Mouse (Mus musculus) embryonic facial prominence, embryonic 15.5 days (tissue): ENCODE measurements around the gene Serinc2. TPM values are rescaled to one million over a fixed set of nuclear protein-coding genes. Genes with fewer than 3 reads are reported as not detected.
"Not testable (repeated sequence)": the region's sequence is repeated elsewhere in the genome, so short reads cannot be mapped to it uniquely, and the experiment has no call there.

Source experiments
- ATAC-seq: fragments of 200-750 bp; cut with Nextera tagmentation; 2 replicates; pipeline ENCODE4 v1.8.0; 2017; ENCODE audit warnings: low read depth, moderate TSS enrichment; ENCODE audit not compliant: insufficient number of reproducible peaks, low FRiP score, low TSS enrichment
- H3K27ac ChIP-seq: fragments of 300-500 bp; sonication (generic); replicated peaks from 2 replicates; pipeline ENCODE4 v1.5.1; 2015; ENCODE audit warnings: mild to moderate bottlenecking, inconsistent platforms
- H3K27me3 ChIP-seq: fragments of 300-500 bp; sonication (generic); 2 replicates; pipeline ENCODE4 v1.6.1; 2015; ENCODE audit warnings: inconsistent platforms
- H3K36me3 ChIP-seq: fragments of 300-500 bp; sonication (generic); 2 replicates; pipeline ENCODE4 v1.6.1; 2015; ENCODE audit warnings: mild to moderate bottlenecking, inconsistent platforms
- H3K4me1 ChIP-seq: fragments of 300-500 bp; sonication (generic); 2 replicates; pipeline ENCODE4 v1.6.1; 2015; ENCODE audit warnings: inconsistent platforms
- H3K4me2 ChIP-seq: fragments of 300-500 bp; sonication (generic); replicated peaks from 2 replicates; pipeline ENCODE4 v1.6.1; 2015; ENCODE audit warnings: mild to moderate bottlenecking, inconsistent platforms
- H3K4me3 ChIP-seq: fragments of 300-500 bp; sonication (generic); replicated peaks from 2 replicates; pipeline ENCODE4 v1.5.1; 2015; ENCODE audit warnings: mild to moderate bottlenecking, inconsistent platforms
- H3K9ac ChIP-seq: fragments of 300-500 bp; sonication (generic); 2 replicates; pipeline ENCODE4 v1.6.1; 2015; ENCODE audit warnings: inconsistent platforms
- H3K9me3 ChIP-seq: fragments of 300-500 bp; sonication (generic); replicated peaks from 2 replicates; pipeline ENCODE4 v1.6.1; 2016; ENCODE audit warnings: inconsistent platforms
- WGBS: fragments of 180-500 bp; shearing (Covaris S2); methylation state at CpG from one replicate; pipeline ENCODE4 v1.1.7; 2015; 5-methylcytosine and 5-hydroxymethylcytosine counted together
- polyA plus RNA-seq: library from polyadenylated mRNA; unstranded; fragments of >200 nt; fragmentation: Nextera tagmentation; extraction: Ambion mirVana; gene quantifications from 2 replicates; pipeline ENCODE4 v1.2.1, GENCODE M21; 2015

Serinc2 gene
- polyA plus RNA-seq, 1 experiment from 2014 or later, result 108 TPM

GRCm38 (mm10) chr4:130260406-130260805, 18.6 kb downstream of the Serinc2 start:
- H3K9me3 ChIP-seq, result no peaks in the 10 kb centered on the region
- peaks cover 8% of the 10 kb centered on the region for H3K4me1 ChIP-seq
- no peak for ATAC-seq
- no peak overlapping the region for H3K9ac ChIP-seq
- H3K4me3 ChIP-seq, result no peak overlapping the region
- H3K27ac ChIP-seq, result no peak overlapping the region
- no peaks in the 10 kb centered on the region for H3K27me3 ChIP-seq
- no peak overlapping the region for H3K4me2 ChIP-seq
- WGBS, result 41% methylated on average over 5 of the region's 5 CpGs
- H3K36me3 ChIP-seq, result peaks cover 54% of the 10 kb centered on the region

GRCm38 (mm10) chr4:130252441-130253157, 26.4 kb downstream of the Serinc2 start:
- H3K36me3 ChIP-seq, result peaks cover 41% of the 10 kb centered on the region
- ATAC-seq, result peak; percentile 48; the same call in 1 of the 2 replicates
- H3K27ac ChIP-seq, result no peak overlapping the region
- no peak overlapping the region for H3K9ac ChIP-seq
- no peaks in the 10 kb centered on the region for H3K4me1 ChIP-seq
- WGBS, result 59% methylated on average over 8 of the region's 8 CpGs
- H3K4me3 ChIP-seq, result no peak overlapping the region
- no peaks in the 10 kb centered on the region for H3K27me3 ChIP-seq
- no peak overlapping the region for H3K4me2 ChIP-seq
- no peaks in the 10 kb centered on the region for H3K9me3 ChIP-seq

- Histone ChIP-seq H3K27me3 (no peaks in the 10 kb centered on the region), H3K9me3 (no peaks in the 10 kb centered on the region), H3K27ac (no peak overlapping the region), H3K9ac (no peak overlapping the region), H3K4me3 (no peak overlapping the region), H3K4me2 (no peak overlapping the region), H3K4me1 (no peaks in the 10 kb centered on the region), H3K36me3 (peaks cover 35% of the 10 kb centered on the region)
- ATAC-seq, result no peak
- WGBS, result 37% methylated on average over 3 of the region's 3 CpGs
Observed at GRCm38 (mm10) chr4:130251763-130252162, 27.2 kb downstream of the Serinc2 start.

GRCm38 (mm10) chr4:130251172-130251705, 27.8 kb downstream of the Serinc2 start:
- H3K4me3 ChIP-seq, result no peak overlapping the region
- H3K36me3 ChIP-seq, result peaks cover 33% of the 10 kb centered on the region
- H3K9me3 ChIP-seq, result no peaks in the 10 kb centered on the region
- H3K4me1 ChIP-seq, result no peaks in the 10 kb centered on the region
- no peak overlapping the region for H3K4me2 ChIP-seq
- H3K27ac ChIP-seq, result no peak overlapping the region
- 37% methylated on average over 7 of the region's 7 CpGs for WGBS
- H3K27me3 ChIP-seq, result no peaks in the 10 kb centered on the region
- no peak for ATAC-seq
- H3K9ac ChIP-seq, result no peak overlapping the region

- Histone ChIP-seq H3K36me3 (peaks cover 20% of the 10 kb centered on the region; the same call in 1 of the 2 replicates), H3K4me2 (no peak overlapping the region), H3K27ac (no peak overlapping the region), H3K4me1 (no peaks in the 10 kb centered on the region), H3K27me3 (no peaks in the 10 kb centered on the region), H3K4me3 (no peak overlapping the region), H3K9me3 (no peaks in the 10 kb centered on the region), H3K9ac (no peak overlapping the region)
- no peak for ATAC-seq
- WGBS, result 70% methylated on average over 3 of the region's 3 CpGs
Observed at GRCm38 (mm10) chr4:130248636-130249035, 30.4 kb downstream of the Serinc2 start.

- H3K4me1 ChIP-seq, result no peaks in the 10 kb centered on the region
- H3K27ac ChIP-seq, result no peak overlapping the region
- WGBS, result 5% methylated on average over 6 of the region's 6 CpGs
- no peak for ATAC-seq
- H3K4me3 ChIP-seq, result no peak overlapping the region
- no peaks in the 10 kb centered on the region for H3K9me3 ChIP-seq
- no peaks in the 10 kb centered on the region for H3K27me3 ChIP-seq
- peaks cover 9% of the 10 kb centered on the region; the same call in 1 of the 2 replicates for H3K36me3 ChIP-seq
- H3K4me2 ChIP-seq, result no peak overlapping the region
- no peak overlapping the region for H3K9ac ChIP-seq
Observed at GRCm38 (mm10) chr4:130246132-130246531, 32.9 kb downstream of the Serinc2 start.

GRCm38 (mm10) chr4:130244749-130245148, 34.3 kb downstream of the Serinc2 start:
- H3K4me1 ChIP-seq, result no peaks in the 10 kb centered on the region
- H3K9me3 ChIP-seq, result no peaks in the 10 kb centered on the region
- H3K27me3 ChIP-seq, result no peaks in the 10 kb centered on the region
- no peaks in the 10 kb centered on the region for H3K36me3 ChIP-seq
- H3K4me3 ChIP-seq, result no peak overlapping the region
- no peak overlapping the region for H3K27ac ChIP-seq
- no peak overlapping the region for H3K4me2 ChIP-seq
- H3K9ac ChIP-seq, result no peak overlapping the region
- WGBS, result 66% methylated on average over 8 of the region's 8 CpGs
- ATAC-seq, result no peak

- not testable (repeated sequence) for H3K4me3 ChIP-seq, H3K4me1 ChIP-seq, ATAC-seq, H3K9me3 ChIP-seq, H3K27ac ChIP-seq, H3K36me3 ChIP-seq, H3K4me2 ChIP-seq, H3K27me3 ChIP-seq, H3K9ac ChIP-seq
- 74% methylated on average over 1 of the region's 1 CpGs for WGBS
Observed at GRCm38 (mm10) chr4:130243621-130244020, 35.4 kb downstream of the Serinc2 start.

GRCm38 (mm10) chr4:130242956-130243355, 36.0 kb downstream of the Serinc2 start:
- 92% methylated on average over 5 of the region's 5 CpGs for WGBS
- no peak overlapping the region for H3K9ac ChIP-seq
- no peaks in the 10 kb centered on the region for H3K4me1 ChIP-seq
- no peak overlapping the region for H3K4me3 ChIP-seq
- H3K36me3 ChIP-seq, result no peaks in the 10 kb centered on the region
- no peak overlapping the region for H3K4me2 ChIP-seq
- H3K27me3 ChIP-seq, result no peaks in the 10 kb centered on the region
- no peak for ATAC-seq
- no peak overlapping the region for H3K27ac ChIP-seq
- H3K9me3 ChIP-seq, result no peaks in the 10 kb centered on the region

- Histone ChIP-seq H3K4me3 (no peak overlapping the region), H3K4me2 (no peak overlapping the region), H3K27me3 (no peaks in the 10 kb centered on the region), H3K27ac (no peak overlapping the region), H3K36me3 (no peaks in the 10 kb centered on the region), H3K9ac (no peak overlapping the region), H3K9me3 (no peaks in the 10 kb centered on the region), H3K4me1 (no peaks in the 10 kb centered on the region)
- 34% methylated on average over 5 of the region's 5 CpGs for WGBS
- ATAC-seq, result no peak
Observed at GRCm38 (mm10) chr4:130240695-130241094, 38.3 kb downstream of the Serinc2 start.

GRCm38 (mm10) chr4:130237607-130238006, 41.4 kb downstream of the Serinc2 start:
- Histone ChIP-seq H3K9me3 (no peaks in the 10 kb centered on the region), H3K4me3 (no peak overlapping the region), H3K36me3 (no peaks in the 10 kb centered on the region), H3K4me1 (no peaks in the 10 kb centered on the region), H3K27me3 (no peaks in the 10 kb centered on the region), H3K4me2 (no peak overlapping the region), H3K27ac (no peak overlapping the region), H3K9ac (no peak overlapping the region)
- WGBS, result 84% methylated on average over 4 of the region's 4 CpGs
- ATAC-seq, result no peak

- no peaks in the 10 kb centered on the region for H3K36me3 ChIP-seq
- no peak overlapping the region for H3K4me3 ChIP-seq
- ATAC-seq, result no peak
- no peaks in the 10 kb centered on the region for H3K27me3 ChIP-seq
- no peaks in the 10 kb centered on the region for H3K9me3 ChIP-seq
- H3K4me1 ChIP-seq, result no peaks in the 10 kb centered on the region
- 43% methylated on average over 8 of the region's 8 CpGs for WGBS
- H3K4me2 ChIP-seq, result no peak overlapping the region
- H3K9ac ChIP-seq, result no peak overlapping the region
- H3K27ac ChIP-seq, result no peak overlapping the region
Observed at GRCm38 (mm10) chr4:130236361-130236760, 42.6 kb downstream of the Serinc2 start.
